Mouse (Mus musculus): Measurements from ENCODE around the gene Pan3. TPM values are rescaled to one million over a fixed set of nuclear protein-coding genes. Genes with fewer than 3 reads are reported as not detected.

Gene Pan3
- total and polyA plus RNA-seq, 3 experiments: 60.6 to 61.5 TPM; not detected in 1

GRCm38 (mm10) chr5:147542291-147542690, 112.3 kb downstream of the Pan3 start:
- Histone ChIP-seq H3K9me3 (replicated peaks; ENCODE audit: insufficient read depth, low read length) (no peaks in the 10 kb centered on the region), H3K4me3 (ENCODE audit: control insufficient read depth in 1 of 2, insufficient read depth in 1 of 2, low read depth in 2 of 2, low read length in 2 of 2) (no peak overlapping the region), H3K27me3 (ENCODE audit: control insufficient read depth in 1 of 2, insufficient read depth in 2 of 2, low read length in 2 of 2) (no peaks in the 10 kb centered on the region), H3K79me2 (ENCODE audit: control insufficient read depth, insufficient read depth, low read length, poor library complexity) (no peaks in the 10 kb centered on the region), H3K27ac (ENCODE audit: control insufficient read depth, low read depth, low read length) (no peak overlapping the region), H3K9ac (ENCODE audit: control insufficient read depth, low read depth, low read length, poor library complexity, severe bottlenecking) (no peak overlapping the region), H3K36me3 (ENCODE audit: control insufficient read depth in 1 of 2, insufficient read depth in 2 of 2, low read length in 2 of 2) (peaks cover 0 to 31% of the 10 kb centered on the region in 2 experiments; a peak in 2 of 4 replicates), H3K4me1 (ENCODE audit: control insufficient read depth in 1 of 2, insufficient read depth in 2 of 2, low read length in 2 of 2) (no peaks in the 10 kb centered on the region)
- TF ChIP-seq EP300 (IDR thresholded peaks at IDR 0.05; ENCODE audit: low read depth in 1 of 2, low read length in 2 of 2): no peak
- TF ChIP-seq MXI1 (IDR thresholded peaks at IDR 0.05; ENCODE audit: low read depth, low read length): no peak
- DNase-seq (ENCODE audit: low read depth, low spot score): peak; percentile 37

DNA sequence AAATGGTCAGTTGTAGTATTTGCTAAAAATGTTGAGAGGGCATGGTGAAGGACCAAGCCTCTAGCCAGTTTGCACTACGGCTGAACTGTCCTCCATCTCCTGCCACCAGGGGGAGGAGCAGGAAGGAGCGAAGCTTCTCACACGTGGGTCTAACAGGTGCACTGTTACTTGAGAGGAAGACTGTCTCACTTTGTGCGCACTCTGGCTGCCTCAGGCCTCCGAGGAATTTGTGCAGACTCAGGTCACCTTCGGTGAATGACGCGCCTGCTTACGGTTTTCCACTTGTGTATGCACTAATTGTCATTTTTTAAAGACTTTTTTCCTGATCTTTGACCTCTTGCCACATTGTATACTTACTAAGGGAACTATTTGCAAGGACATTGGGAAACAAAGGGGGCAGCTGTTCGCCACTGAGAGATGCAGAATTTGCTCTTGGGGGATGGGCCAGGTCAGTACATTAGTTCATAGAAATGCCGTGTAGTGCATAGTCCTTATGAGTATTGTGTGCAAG, 115.8 kb downstream of the Pan3 start:
- no peaks in the 10 kb centered on the region for H3K79me2 ChIP-seq (ENCODE audit: control insufficient read depth, insufficient read depth, low read length, poor library complexity)
- no peak overlapping the region for H3K4me3 ChIP-seq (ENCODE audit: control insufficient read depth in 1 of 2, insufficient read depth in 1 of 2, low read depth in 2 of 2, low read length in 2 of 2)
- no peaks in the 10 kb centered on the region for H3K9me3 ChIP-seq (replicated peaks; ENCODE audit: insufficient read depth, low read length)
- H3K27me3 ChIP-seq (ENCODE audit: control insufficient read depth in 1 of 2, insufficient read depth in 2 of 2, low read length in 2 of 2): no peaks in the 10 kb centered on the region
- H3K9ac ChIP-seq (ENCODE audit: control insufficient read depth, low read depth, low read length, poor library complexity, severe bottlenecking): no peak overlapping the region
- no peak for DNase-seq (ENCODE audit: low read depth, low spot score)
- no peaks in the 10 kb centered on the region for H3K4me1 ChIP-seq (ENCODE audit: control insufficient read depth in 1 of 2, insufficient read depth in 2 of 2, low read length in 2 of 2)
- TF ChIP-seq POLR2A (IDR thresholded peaks at IDR 0.05; ENCODE audit: control insufficient read depth in 1 of 2, insufficient read depth in 1 of 2, low read depth in 1 of 2, low read length in 2 of 2, poor library complexity in 1 of 2) (no peak), CTCF (IDR thresholded peaks at IDR 0.05 in 2 of 3, conservative IDR thresholded peaks at IDR 0.05 in 1 of 3; ENCODE audit: control insufficient read depth in 1 of 3, insufficient read depth in 1 of 3, low read depth in 2 of 3, low read length in 3 of 3, poor library complexity in 1 of 3, severe bottlenecking in 1 of 3) (peak; percentile 42 to 44 (median 43)), SMC3 (IDR thresholded peaks at IDR 0.05; ENCODE audit: low read depth, low read length) (peak; percentile 44), NELFE (IDR thresholded peaks at IDR 0.05; ENCODE audit: low read depth, low read length) (0 out of 2 replicates have a peak, but pooled peaks have one; percentile 9)
- H3K36me3 ChIP-seq (ENCODE audit: control insufficient read depth in 1 of 2, insufficient read depth in 2 of 2, low read length in 2 of 2): peaks cover 0 to 27% of the 10 kb centered on the region in 2 experiments; a peak in 2 of 4 replicates
- H3K27ac ChIP-seq (ENCODE audit: control insufficient read depth, low read depth, low read length): no peak overlapping the region

GRCm38 (mm10) chr5:147549016-147549755, 119.2 kb downstream of the Pan3 start:
- Histone ChIP-seq H3K27me3 (ENCODE audit: control insufficient read depth in 1 of 2, insufficient read depth in 2 of 2, low read length in 2 of 2) (no peaks in the 10 kb centered on the region), H3K4me1 (ENCODE audit: control insufficient read depth in 1 of 2, insufficient read depth in 2 of 2, low read length in 2 of 2) (no peaks in the 10 kb centered on the region), H3K27ac (ENCODE audit: control insufficient read depth, low read depth, low read length) (no peak overlapping the region), H3K4me3 (ENCODE audit: control insufficient read depth in 1 of 2, insufficient read depth in 1 of 2, low read depth in 2 of 2, low read length in 2 of 2) (no peak overlapping the region), H3K9me3 (replicated peaks; ENCODE audit: insufficient read depth, low read length) (no peaks in the 10 kb centered on the region), H3K79me2 (ENCODE audit: control insufficient read depth, insufficient read depth, low read length, poor library complexity) (no peaks in the 10 kb centered on the region), H3K36me3 (ENCODE audit: control insufficient read depth in 1 of 2, insufficient read depth in 2 of 2, low read length in 2 of 2) (peaks cover 0 to 20% of the 10 kb centered on the region in 2 experiments; a peak in 2 of 4 replicates), H3K9ac (ENCODE audit: control insufficient read depth, low read depth, low read length, poor library complexity, severe bottlenecking) (no peak overlapping the region)
- TF ChIP-seq MEF2A (IDR thresholded peaks at IDR 0.05; ENCODE audit: extremely low read depth, insufficient replicate concordance, low read depth, low read length, poor library complexity, severe bottlenecking) (no peak), E2F4 (IDR thresholded peaks at IDR 0.05; ENCODE audit: borderline replicate concordance, low read depth, low read length) (no peak)
- DNase-seq (ENCODE audit: low read depth, low spot score): no peak
